Mouse (Mus musculus): ENCODE data around the gene Agap1. TPM values are rescaled to one million over a fixed set of nuclear protein-coding genes. Genes with fewer than 3 reads are reported as not detected.

Agap1 gene
- polyA plus RNA-seq, 1 experiment from 2014 or later: 7.6 TPM

DNA sequence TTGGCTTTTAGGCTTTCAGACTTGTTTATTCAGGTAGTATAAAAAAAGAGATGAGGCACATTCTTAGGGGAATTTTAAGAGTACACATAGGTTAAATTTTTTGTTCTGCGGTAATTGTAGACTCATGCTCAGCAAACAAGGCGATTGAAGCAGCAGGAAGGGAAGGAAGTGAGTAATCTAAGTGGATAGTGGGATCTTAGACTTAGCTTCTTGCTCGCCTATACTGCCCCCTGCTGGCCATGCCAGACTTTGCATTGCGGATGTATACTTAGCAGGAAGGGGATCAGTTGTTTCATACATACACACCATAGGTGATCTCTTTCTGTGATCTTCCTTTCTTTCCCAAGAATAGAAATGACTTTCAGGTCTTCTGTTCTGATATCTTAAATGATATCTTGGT is 69.8 kb downstream of the Agap1 start:
- Histone ChIP-seq H3K4me1 (replicated peaks; ENCODE audit: control insufficient read depth, insufficient read depth, low read length) (peaks cover 24% of the 10 kb centered on the region), H3K9me3 (ENCODE audit: control insufficient read depth, low read length) (no peaks in the 10 kb centered on the region), H3K36me3 (ENCODE audit: control insufficient read depth, insufficient read depth, low read length) (no peaks in the 10 kb centered on the region), H3K27me3 (ENCODE audit: control insufficient read depth, insufficient read depth, low read depth, low read length) (no peaks in the 10 kb centered on the region), H3K9ac (ENCODE audit: low read length) (no peak overlapping the region), H3K4me2 (ENCODE audit: low read depth, low read length) (no peak overlapping the region), H3K27ac (ENCODE audit: low read length) (no peak overlapping the region), H3K4me3 (ENCODE audit: low read length) (no peak overlapping the region)
- under 1% methylated on average over 4 of the region's 4 CpGs for WGBS
- peak; percentile 35; the same call in 1 of the 2 replicates for ATAC-seq (ENCODE audit: low read depth)

DNA sequence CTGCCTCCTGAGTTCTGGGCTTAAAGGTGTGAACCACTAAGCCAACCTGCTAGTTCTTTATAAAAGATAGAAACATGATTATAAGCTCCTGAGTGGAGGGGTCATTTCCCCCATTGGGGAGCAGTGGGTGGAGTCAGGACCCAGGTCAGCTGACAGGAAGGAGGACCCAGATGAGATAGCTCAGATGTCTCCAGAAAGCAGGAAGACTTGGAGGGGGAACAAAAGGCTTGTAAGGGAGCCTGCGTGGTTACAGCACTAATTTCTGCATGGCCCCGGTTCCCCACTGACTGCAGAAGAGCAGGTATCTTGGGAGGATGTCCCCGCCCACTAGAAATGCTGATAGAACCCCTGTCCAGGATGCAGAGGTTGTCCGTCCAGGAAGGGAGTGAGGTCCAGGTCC is 70.4 kb downstream of the Agap1 start:
- H3K9me3 ChIP-seq (ENCODE audit: control insufficient read depth, low read length): no peaks in the 10 kb centered on the region
- no peak overlapping the region for H3K27ac ChIP-seq (ENCODE audit: low read length)
- H3K4me1 ChIP-seq (replicated peaks; ENCODE audit: control insufficient read depth, insufficient read depth, low read length): peaks cover 24% of the 10 kb centered on the region
- no peak overlapping the region for H3K9ac ChIP-seq (ENCODE audit: low read length)
- no peaks in the 10 kb centered on the region for H3K36me3 ChIP-seq (ENCODE audit: control insufficient read depth, insufficient read depth, low read length)
- no peak overlapping the region for H3K4me2 ChIP-seq (ENCODE audit: low read depth, low read length)
- no peak overlapping the region for H3K4me3 ChIP-seq (ENCODE audit: low read length)
- 58% methylated on average over 4 of the region's 4 CpGs for WGBS
- ATAC-seq (ENCODE audit: low read depth): no peak
- H3K27me3 ChIP-seq (ENCODE audit: control insufficient read depth, insufficient read depth, low read depth, low read length): no peaks in the 10 kb centered on the region

DNA sequence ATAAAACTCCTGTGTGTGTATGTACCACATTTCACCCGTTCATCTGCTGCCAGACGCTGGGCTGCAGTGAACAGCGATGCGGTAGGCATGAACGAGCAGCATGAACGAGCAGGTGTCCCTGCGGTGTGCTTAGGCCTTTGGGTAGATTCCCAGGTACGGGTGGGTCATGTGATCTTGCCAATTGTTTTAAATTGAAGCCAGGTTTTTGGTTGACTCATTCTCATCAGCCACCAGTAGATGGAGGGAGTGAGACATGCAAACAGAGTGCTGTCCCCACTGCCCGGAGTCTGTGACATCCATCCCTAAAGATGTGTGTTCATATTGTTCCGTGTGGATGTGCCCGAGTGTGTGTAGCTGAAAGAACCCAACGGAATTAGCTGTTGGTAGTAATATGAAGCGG is 71.2 kb downstream of the Agap1 start:
- Histone ChIP-seq H3K36me3 (ENCODE audit: control insufficient read depth, insufficient read depth, low read length) (no peaks in the 10 kb centered on the region), H3K4me3 (ENCODE audit: low read length) (no peak overlapping the region), H3K27me3 (ENCODE audit: control insufficient read depth, insufficient read depth, low read depth, low read length) (no peaks in the 10 kb centered on the region), H3K9ac (ENCODE audit: low read length) (no peak overlapping the region), H3K27ac (ENCODE audit: low read length) (no peak overlapping the region), H3K9me3 (ENCODE audit: control insufficient read depth, low read length) (no peaks in the 10 kb centered on the region), H3K4me2 (ENCODE audit: low read depth, low read length) (no peak overlapping the region), H3K4me1 (replicated peaks; ENCODE audit: control insufficient read depth, insufficient read depth, low read length) (peaks cover 24% of the 10 kb centered on the region)
- WGBS: 34% methylated on average over 13 of the region's 13 CpGs
- no peak for ATAC-seq (ENCODE audit: low read depth)

DNA sequence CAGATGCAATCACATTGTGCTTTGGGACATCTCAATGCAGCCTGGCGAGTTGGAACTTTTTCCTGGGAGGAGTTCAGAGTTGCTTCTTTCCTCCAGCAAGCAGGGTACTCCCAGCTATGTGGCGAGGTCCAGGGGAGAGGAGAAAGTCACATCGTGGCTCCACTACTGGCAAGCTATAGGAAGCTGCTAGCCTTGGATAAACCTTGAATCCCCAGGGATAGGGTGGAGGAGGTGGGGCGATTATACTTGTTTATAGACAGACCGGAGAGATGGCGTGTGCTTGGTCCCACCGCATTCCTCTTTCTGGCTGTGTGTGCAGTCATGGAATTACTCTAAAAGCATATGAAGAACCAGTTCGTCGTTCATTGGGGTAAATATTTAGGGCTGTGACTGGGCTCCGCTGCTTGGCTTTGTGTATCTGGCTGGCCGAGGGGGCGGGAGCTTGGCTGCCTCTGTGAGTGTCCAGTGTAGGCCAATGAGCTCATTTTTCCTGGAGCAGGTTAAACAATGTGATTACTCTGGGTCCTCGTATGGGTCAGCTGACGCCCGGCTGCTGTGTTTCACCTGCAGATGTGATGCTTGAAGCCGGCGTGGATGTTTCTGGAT is 74.2 kb downstream of the Agap1 start:
- H3K4me3 ChIP-seq (ENCODE audit: low read length): no peak overlapping the region
- peaks cover 24% of the 10 kb centered on the region for H3K4me1 ChIP-seq (replicated peaks; ENCODE audit: control insufficient read depth, insufficient read depth, low read length)
- H3K36me3 ChIP-seq (ENCODE audit: control insufficient read depth, insufficient read depth, low read length): no peaks in the 10 kb centered on the region
- no peak overlapping the region for H3K27ac ChIP-seq (ENCODE audit: low read length)
- H3K4me2 ChIP-seq (ENCODE audit: low read depth, low read length): no peak overlapping the region
- no peak overlapping the region for H3K9ac ChIP-seq (ENCODE audit: low read length)
- peak; percentile 46 for ATAC-seq (ENCODE audit: low read depth)
- peaks cover 6% of the 10 kb centered on the region; the same call in 1 of the 2 replicates for H3K9me3 ChIP-seq (ENCODE audit: control insufficient read depth, low read length)
- H3K27me3 ChIP-seq (ENCODE audit: control insufficient read depth, insufficient read depth, low read depth, low read length): no peaks in the 10 kb centered on the region
- 35% methylated on average over 17 of the region's 17 CpGs for WGBS

DNA sequence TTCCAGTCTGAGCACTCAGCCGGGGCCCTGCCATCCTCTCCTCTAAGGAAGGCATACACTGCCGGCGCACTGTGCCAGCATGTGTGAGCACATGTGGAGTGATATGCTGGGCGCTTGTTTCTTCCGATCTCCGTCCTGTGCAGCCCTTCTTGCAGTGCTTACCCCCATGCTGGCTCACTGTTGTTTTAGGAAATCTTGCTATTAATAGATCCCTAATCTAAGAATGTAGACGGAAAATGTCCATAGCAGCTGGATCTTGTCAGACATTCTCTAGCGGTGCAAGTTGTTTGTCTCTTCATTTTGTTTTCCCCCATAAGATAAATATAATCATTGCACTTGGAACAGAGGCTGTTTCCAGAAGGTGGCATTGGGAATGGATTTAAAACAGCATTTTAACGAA is 79.1 kb downstream of the Agap1 start:
- no peaks in the 10 kb centered on the region for H3K27me3 ChIP-seq (ENCODE audit: control insufficient read depth, insufficient read depth, low read depth, low read length)
- peak overlapping the region; percentile 42 for H3K4me2 ChIP-seq (ENCODE audit: low read depth, low read length)
- peak overlapping the region; percentile 13; the same call in 1 of the 2 replicates for H3K4me3 ChIP-seq (ENCODE audit: low read length)
- peak overlapping the region; percentile 75 for H3K27ac ChIP-seq (ENCODE audit: low read length)
- H3K9ac ChIP-seq (ENCODE audit: low read length): no peak overlapping the region
- peak; percentile 64; the same call in 1 of the 2 replicates for ATAC-seq (ENCODE audit: low read depth)
- peaks cover 34% of the 10 kb centered on the region for H3K4me1 ChIP-seq (replicated peaks; ENCODE audit: control insufficient read depth, insufficient read depth, low read length)
- no peaks in the 10 kb centered on the region for H3K36me3 ChIP-seq (ENCODE audit: control insufficient read depth, insufficient read depth, low read length)
- peaks cover 6% of the 10 kb centered on the region; the same call in 1 of the 2 replicates for H3K9me3 ChIP-seq (ENCODE audit: control insufficient read depth, low read length)
- 34% methylated on average over 9 of the region's 9 CpGs for WGBS

DNA sequence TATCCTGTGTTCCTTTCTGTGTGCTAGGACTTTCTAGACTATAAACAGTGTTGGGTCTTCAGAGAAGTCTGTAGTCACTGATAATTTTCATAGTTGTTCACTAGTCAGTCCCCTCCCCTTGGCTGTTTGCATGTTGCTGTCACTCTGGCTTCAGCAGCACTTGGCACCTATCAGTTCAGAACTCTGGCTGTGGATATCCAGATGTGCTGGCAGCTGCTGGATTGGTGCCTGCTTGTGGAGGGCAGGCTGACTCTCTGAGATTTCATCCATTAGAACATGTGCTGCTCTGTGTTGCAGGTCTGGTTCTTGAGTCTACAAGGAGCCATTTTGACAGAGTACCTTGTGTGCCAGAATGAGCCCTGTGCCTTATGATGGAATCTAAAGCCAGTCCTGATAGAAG is 80.6 kb downstream of the Agap1 start:
- H3K27ac ChIP-seq (ENCODE audit: low read length): 0 out of 2 replicates have a peak overlapping the region, but pooled peaks have one; percentile 39

DNA sequence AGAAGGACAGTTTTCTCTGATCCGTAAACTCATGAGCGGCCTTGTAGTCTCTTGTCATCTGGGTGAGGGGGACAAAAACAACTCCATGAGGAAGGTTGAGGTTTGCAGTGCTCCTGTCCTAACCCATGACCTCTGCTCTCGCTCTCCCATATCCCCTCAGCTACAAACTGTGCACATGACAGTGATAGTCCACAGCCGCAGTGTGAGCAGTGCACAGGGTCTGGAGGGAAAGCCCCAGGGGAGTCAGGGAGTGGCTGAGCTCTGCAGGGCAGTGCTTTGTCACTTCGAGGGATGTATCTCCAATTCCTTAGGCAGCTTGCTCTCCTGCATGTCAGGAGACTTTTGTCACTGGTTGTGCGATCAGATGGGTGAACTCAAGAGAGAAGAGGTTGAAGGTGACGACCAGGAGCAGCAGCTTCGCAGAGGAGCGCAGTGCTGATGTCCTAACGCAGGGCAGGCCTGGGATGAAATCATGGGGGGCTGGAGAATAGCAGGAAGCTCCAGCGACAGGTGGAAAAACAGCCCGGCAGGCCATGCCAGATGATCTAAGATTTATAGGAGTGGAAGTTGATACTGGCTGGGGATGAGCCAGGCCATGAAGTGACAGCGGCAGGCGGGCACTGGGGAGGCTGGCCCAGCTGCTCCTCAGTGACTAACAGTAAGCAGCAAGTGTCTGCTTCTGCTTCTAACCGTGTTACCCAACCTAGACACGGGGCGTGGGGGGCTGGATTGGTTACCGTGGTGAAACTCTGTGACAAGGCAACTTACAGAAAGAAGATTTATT is 83.7 kb downstream of the Agap1 start:
- H3K9me3 ChIP-seq (ENCODE audit: control insufficient read depth, low read length): no peaks in the 10 kb centered on the region
- no peak overlapping the region for H3K9ac ChIP-seq (ENCODE audit: low read length)
- peaks cover 23% of the 10 kb centered on the region for H3K4me1 ChIP-seq (replicated peaks; ENCODE audit: control insufficient read depth, insufficient read depth, low read length)
- H3K4me3 ChIP-seq (ENCODE audit: low read length): no peak overlapping the region
- no peak overlapping the region for H3K27ac ChIP-seq (ENCODE audit: low read length)
- H3K36me3 ChIP-seq (ENCODE audit: control insufficient read depth, insufficient read depth, low read length): no peaks in the 10 kb centered on the region
- no peak overlapping the region for H3K4me2 ChIP-seq (ENCODE audit: low read depth, low read length)
- H3K27me3 ChIP-seq (ENCODE audit: control insufficient read depth, insufficient read depth, low read depth, low read length): no peaks in the 10 kb centered on the region
- ATAC-seq (ENCODE audit: low read depth): no peak
- 68% methylated on average over 18 of the region's 18 CpGs for WGBS

More for the DNA sequence above, 80.6 kb downstream of the Agap1 start:
- Histone ChIP-seq H3K4me1 (replicated peaks; ENCODE audit: control insufficient read depth, insufficient read depth, low read length) (peaks cover 29% of the 10 kb centered on the region), H3K4me2 (ENCODE audit: low read depth, low read length) (no peak overlapping the region), H3K9ac (ENCODE audit: low read length) (no peak overlapping the region), H3K27me3 (ENCODE audit: control insufficient read depth, insufficient read depth, low read depth, low read length) (no peaks in the 10 kb centered on the region), H3K9me3 (ENCODE audit: control insufficient read depth, low read length) (peaks cover 6% of the 10 kb centered on the region; the same call in 1 of the 2 replicates), H3K36me3 (ENCODE audit: control insufficient read depth, insufficient read depth, low read length) (no peaks in the 10 kb centered on the region), H3K4me3 (ENCODE audit: low read length) (no peak overlapping the region)
- 0 out of 2 replicates have a peak, but pooled peaks have one; percentile 5 for ATAC-seq (ENCODE audit: low read depth)

DNA sequence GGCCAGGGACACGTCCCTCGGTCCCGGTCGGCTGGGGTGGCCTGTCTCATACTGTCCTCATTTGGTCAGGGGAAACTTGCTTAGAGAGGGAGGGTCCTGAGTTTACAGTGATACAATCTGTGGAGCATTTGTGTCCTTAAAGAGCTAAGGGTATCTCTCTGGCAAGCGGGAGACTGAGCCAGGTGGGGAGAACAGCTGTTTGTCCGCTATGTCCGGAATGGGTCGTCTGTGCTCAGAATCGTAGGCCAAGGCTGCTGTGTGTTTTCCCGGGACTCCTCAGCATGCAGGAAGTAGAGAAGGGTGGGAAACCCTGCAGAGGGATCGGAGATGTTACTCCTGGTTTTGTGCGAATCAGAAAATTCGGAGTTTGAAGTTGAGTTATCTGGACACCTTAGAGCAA is 84.5 kb downstream of the Agap1 start:
- no peak overlapping the region for H3K9ac ChIP-seq (ENCODE audit: low read length)
- no peak overlapping the region for H3K27ac ChIP-seq (ENCODE audit: low read length)
- H3K36me3 ChIP-seq (ENCODE audit: control insufficient read depth, insufficient read depth, low read length): no peaks in the 10 kb centered on the region
- H3K27me3 ChIP-seq (ENCODE audit: control insufficient read depth, insufficient read depth, low read depth, low read length): no peaks in the 10 kb centered on the region
- H3K4me2 ChIP-seq (ENCODE audit: low read depth, low read length): no peak overlapping the region
- H3K4me3 ChIP-seq (ENCODE audit: low read length): no peak overlapping the region
- WGBS: 74% methylated on average over 13 of the region's 13 CpGs
- H3K4me1 ChIP-seq (replicated peaks; ENCODE audit: control insufficient read depth, insufficient read depth, low read length): peaks cover 18% of the 10 kb centered on the region
- ATAC-seq (ENCODE audit: low read depth): no peak
- H3K9me3 ChIP-seq (ENCODE audit: control insufficient read depth, low read length): no peaks in the 10 kb centered on the region

DNA sequence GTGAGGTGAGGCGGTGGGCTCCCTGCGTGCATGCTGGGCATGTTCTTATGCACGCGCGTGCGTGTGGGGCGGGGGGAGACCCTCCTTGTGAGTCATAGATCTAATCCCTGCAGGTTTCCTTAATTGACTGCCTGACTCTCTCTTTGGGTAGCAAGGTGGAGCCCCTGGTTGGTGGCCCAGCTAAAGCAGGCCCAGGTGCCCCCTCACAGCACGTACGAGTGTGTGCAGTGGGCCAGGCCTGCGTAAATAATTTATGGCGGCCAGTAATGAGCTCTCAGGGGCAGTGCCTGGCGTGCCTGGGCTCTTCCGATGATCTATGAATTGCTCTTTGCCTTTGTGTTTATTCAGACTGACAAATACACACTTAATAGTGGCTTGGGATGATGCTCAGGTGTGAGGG is 86.5 kb downstream of the Agap1 start:
- WGBS: 72% methylated on average over 13 of the region's 13 CpGs
- ATAC-seq (ENCODE audit: low read depth): no peak

More for the DNA sequence above, 86.5 kb downstream of the Agap1 start:
- H3K27me3 ChIP-seq (ENCODE audit: control insufficient read depth, insufficient read depth, low read depth, low read length): no peaks in the 10 kb centered on the region
- no peak overlapping the region for H3K4me3 ChIP-seq (ENCODE audit: low read length)
- H3K27ac ChIP-seq (ENCODE audit: low read length): no peak overlapping the region
- H3K4me2 ChIP-seq (ENCODE audit: low read depth, low read length): no peak overlapping the region
- peaks cover 3% of the 10 kb centered on the region; the same call in 1 of the 2 replicates for H3K4me1 ChIP-seq (replicated peaks; ENCODE audit: control insufficient read depth, insufficient read depth, low read length)
- no peaks in the 10 kb centered on the region for H3K36me3 ChIP-seq (ENCODE audit: control insufficient read depth, insufficient read depth, low read length)
- no peaks in the 10 kb centered on the region for H3K9me3 ChIP-seq (ENCODE audit: control insufficient read depth, low read length)
- H3K9ac ChIP-seq (ENCODE audit: low read length): no peak overlapping the region

Data from lung, embryonic 16.5 days (tissue).